Mouse (Mus musculus): ENCODE data around the gene Syt6. TPM values are rescaled to one million over a fixed set of nuclear protein-coding genes. Genes with fewer than 3 reads are reported as not detected.

Gene Syt6
- not detected for total RNA-seq (2021)

DNA sequence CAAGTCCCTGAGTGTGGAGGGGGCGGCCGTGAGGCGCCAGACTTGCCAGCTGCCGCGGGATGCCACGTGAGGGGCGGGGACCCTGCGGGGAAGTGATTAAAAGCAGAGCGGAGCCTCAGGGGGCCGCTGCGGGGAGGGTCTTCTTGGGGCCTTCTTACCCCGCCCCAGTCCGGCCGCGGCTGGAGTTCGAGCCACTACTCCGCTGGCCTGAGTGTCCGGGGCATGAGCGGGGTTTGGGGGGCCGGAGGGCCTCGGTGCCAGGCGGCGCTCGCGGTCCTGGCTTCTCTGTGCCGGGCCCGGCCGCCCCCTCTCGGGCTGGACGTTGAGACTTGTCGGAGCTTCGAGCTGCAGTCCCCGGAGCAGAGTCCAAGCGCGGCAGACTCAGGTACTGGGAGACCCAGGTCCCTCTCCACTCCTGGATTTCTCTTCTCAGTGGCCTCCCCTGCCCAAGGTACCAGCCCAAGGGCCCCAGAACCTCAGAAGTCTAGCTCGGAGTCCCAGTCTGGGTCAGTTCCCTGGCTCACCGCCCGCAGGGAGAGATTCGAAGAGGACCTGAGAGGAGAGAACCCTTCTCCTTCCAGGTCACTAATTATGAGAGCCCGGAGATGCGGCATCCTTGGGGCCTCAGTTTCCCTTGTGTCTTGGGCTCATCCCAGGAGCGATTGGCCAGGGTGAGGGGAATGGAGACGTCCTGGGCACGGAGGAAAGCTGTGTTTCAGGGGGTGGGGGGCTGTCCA, at the start of gene Syt6:
Syt6 (plus strand) TSS at position 76 of the 737 bp plus-strand sequence.
- DNase-seq (ENCODE audit: low spot score) = no peak
- intact Hi-C loops (cut with DNase I) = no loop called here

DNA sequence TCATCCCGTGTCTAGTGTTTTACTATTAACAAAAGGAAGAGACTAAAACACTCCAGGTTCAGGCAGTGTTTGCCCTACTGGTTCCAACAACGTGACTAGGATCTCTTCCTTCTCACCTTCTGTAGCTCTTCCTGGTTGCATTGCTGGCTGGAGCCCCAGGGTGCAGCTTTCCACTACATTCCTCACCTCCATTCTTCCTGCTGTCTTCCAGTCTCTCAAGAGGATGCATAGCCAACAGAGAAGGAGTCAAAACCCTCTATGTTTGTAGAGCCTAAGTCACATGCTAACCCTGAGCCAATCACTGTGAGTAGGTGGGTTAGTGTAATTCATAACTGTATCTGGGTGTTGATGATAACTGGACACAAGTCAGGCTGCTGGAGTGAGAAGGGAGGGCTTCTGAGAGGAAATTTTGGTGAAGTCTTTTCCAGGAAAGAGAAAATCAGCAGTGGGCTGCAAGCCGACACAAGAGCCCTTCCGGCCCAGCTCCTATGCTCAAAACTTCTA, 48.8 kb upstream of the Syt6 start:
- intact Hi-C loops (cut with DNase I) = no loop called here

DNA sequence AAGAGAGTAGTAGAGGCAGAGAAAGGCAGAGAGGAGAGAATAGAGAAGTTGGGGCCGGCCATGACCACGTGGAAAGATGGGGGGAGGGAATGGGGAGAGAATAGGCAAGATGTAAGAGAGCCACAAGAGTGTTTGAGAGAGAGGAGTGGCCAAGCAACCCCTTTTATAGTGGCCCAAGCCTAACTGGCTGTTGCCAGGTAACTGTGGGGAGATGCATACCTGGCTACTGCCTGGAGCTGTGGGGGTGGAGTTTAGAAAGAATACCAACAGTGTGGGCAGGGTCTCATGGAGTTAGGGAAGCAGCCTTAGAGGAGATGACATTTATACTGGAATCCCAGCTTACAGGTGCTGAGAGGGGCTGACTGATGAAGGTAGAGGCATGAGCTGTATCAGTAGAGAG, 48.2 kb upstream of the Syt6 start:
- no peak for DNase-seq (ENCODE audit: low spot score)
- intact Hi-C loops (cut with DNase I) = no loop called here

More for the DNA sequence above, 48.8 kb upstream of the Syt6 start:
- DNase-seq (ENCODE audit: low spot score) = no peak

DNA sequence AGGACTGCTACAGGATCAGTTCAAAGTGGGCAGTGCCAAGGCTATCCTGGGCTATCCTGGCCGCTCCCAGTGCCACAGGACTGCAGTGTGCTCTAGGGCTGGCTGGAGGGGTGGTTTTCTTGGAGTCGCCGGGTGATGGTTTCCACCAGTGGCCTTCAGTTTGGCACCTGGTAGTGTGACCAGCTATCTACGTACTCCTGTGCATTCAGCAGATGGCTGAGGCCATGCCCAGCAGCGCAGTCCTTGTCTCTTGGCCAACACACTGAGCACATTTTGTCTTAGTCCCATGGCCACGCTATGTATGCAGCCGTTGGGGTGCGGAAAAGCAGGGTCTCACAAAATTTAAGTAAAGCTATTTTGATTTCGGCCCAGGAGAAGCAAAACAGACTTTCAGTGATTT, 41.0 kb upstream of the Syt6 start:
- intact Hi-C loops (cut with DNase I) = no loop called here
- no peak for DNase-seq (ENCODE audit: low spot score)

DNA sequence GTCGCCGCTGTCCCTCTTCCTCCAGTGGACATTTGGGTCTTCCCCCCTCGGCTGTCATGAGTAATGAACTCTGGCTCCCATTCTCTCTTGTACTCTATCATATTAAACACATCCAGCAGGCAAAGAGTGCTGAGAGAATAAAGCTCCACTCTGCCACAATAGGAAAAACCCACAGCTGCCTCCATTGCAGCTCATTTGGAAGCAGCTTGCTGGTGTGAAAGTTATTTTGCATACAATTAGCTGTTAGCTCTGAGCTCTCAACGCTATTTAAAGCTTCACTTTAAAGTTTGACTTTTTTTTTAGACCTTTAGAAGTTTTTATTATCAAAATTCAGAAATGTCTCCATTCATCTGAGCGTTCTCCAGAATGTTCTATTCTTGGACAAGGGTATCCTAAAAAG, 39.8 kb upstream of the Syt6 start:
- DNase-seq (ENCODE audit: low spot score) = no peak
- intact Hi-C loops (cut with DNase I) = no loop called here

DNA sequence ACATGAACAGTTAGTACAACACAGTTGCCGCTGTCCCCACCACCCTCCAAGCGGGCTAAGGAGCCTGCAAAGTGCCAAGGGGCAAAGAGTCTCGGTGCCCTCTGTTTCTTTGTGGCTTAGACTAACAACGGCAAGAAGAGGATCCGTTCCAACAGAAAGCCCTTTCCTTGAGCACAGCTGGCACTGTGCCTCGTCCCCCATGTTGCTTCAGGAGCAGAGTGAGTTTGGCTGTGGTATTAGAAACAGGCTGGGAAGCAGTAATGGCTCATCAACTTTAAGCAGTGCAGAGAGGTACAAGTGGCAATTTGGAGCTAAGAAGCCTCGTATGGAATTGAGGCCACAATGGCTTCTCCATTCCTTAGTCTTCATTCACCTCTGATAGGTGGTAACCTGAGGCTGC, 35.9 kb upstream of the Syt6 start:
- intact Hi-C loops (cut with DNase I) = no loop called here
- no peak for DNase-seq (ENCODE audit: low spot score)

DNA sequence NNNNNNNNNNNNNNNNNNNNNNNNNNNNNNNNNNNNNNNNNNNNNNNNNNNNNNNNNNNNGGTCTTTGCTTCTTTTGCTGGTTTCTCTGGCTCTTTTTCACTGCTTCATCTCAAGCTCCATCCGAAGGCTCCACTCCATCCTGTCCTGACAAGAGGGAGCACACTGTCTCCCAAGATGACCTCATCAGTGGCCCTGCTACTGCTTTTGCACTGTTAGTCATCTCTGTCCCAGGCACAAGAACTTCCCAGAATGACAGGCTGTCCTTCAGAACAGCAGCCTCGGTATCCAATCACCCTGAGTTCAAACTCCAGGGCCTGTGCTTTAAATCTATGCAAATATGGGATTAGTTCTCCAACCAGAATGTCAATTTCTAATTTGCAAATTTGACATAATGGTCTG, 28.9 kb upstream of the Syt6 start:
- intact Hi-C loops (cut with DNase I) = no loop called here
- no peak for DNase-seq (ENCODE audit: low spot score)

DNA sequence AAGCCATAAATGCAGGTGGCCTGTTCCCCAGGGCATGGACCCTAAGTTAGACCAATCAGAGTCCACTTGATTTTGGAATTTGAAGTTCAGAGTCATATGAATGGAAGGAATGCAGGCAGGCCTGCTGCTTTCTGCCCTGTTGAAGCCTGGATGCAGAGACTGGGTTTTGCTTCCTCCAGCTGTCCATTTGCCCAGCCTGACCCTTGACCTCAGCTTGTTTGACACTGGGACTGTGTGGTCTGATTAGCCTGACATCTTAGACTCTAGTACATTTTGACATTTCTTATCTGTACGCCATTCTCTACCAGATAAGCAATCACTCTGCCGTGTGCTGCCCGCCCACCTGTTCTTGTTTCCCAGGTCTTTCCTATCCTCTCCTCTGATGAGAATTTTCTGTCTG, 28.4 kb upstream of the Syt6 start:
- intact Hi-C loops (cut with DNase I) = no loop called here

DNA sequence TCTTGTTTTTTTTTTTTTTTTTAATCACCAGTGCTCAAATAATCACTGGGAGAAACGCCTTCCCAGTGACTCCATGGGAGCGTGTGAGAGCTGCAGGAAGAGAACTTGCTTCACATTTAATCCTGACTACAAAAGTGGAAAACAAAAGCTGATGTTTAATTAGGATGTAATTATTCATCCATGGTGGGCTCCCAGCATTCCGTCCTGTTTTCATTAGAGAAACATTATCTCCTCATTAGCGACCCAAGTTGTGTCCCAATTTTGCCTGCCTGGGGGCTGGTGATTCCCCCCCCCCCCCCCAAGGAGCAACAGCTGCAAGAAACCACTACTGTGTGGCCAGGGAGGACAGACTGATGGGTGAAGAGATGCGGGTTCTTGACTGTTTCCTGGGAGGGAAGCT, 24.8 kb upstream of the Syt6 start:
- DNase-seq (ENCODE audit: low spot score) = no peak
- intact Hi-C loops (cut with DNase I) = no loop called here

More for the DNA sequence above, 28.4 kb upstream of the Syt6 start:
- DNase-seq (ENCODE audit: low spot score) = no peak

DNA sequence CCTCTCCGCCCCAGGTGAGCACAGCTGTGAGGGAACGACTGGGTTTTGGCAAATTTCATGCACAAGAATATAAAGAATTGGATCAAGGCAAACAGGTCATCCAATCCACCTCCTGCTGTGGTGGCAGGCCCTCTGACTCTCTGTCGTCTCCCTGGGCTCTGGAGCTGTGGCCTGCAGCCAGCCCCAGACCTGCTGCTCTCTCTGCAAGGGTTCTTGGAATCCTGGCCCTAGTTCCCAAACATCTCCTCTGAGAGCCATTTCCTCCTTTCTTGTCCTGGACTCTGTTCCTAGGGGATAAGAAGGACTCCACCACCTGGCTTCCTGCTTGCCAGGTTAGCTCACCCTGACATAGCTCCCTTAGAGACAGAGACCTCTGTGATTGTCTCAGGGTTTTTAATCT, 7.8 kb upstream of the Syt6 start:
- intact Hi-C loops (cut with DNase I) = no loop called here
- DNase-seq (ENCODE audit: low spot score) = no peak

DNA sequence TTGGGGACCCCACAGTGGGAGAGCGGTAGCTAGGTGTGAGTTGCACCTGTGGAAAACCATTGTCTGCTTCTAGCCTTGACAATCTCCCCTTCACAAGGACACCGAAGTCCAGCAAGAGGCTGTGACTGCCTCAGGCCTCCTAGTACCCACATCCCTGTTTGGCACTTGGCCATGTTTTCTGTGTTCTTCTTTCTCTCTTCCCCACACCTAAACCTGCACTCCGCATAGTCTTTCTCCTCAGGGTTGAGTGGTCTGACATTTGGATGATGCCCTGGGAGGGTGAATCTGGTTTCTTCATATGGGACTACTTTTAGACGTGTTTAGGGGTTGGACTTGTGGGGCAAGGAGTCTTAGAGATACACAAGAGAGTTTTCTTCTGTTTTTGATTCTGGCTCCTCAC, 2.5 kb upstream of the Syt6 start:
- intact Hi-C loops (cut with DNase I) = no loop called here
- DNase-seq (ENCODE audit: low spot score) = no peak

DNA sequence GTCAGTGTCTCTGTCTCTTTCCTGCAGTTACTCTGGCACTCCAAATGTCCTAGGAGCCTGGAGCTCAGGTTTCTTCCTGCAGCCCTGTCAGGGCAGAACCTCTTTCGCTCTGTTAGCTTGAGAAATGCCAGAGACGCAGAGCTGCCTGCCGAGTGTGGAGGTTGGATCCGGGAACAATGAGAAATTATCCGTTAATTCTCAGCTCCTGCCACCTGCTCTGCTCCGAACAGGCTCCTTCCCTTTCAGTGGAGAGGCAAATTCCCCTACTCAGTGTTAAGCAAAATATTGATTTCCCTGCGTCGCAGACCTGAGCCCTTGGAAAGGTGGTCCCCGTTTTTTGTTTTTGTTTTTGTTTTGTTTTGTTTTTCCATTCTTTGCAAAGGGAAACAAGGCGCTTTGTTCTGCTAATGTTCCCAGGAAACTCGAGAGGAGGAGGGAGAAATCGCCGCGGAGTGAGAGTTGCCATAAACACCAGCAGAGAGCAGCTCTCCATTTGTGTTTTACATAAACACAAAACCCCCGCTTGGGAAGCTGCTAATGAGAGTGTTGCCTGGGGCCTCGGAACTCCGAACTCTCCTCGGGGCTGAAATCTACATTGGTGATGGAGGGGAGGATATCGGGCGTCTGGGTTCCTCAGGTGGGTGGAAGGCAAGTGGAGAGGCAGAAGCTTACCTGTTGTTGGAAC, 1.8 kb upstream of the Syt6 start:
- intact Hi-C loops (cut with DNase I) = no loop called here
- no peak for DNase-seq (ENCODE audit: low spot score)

DNA sequence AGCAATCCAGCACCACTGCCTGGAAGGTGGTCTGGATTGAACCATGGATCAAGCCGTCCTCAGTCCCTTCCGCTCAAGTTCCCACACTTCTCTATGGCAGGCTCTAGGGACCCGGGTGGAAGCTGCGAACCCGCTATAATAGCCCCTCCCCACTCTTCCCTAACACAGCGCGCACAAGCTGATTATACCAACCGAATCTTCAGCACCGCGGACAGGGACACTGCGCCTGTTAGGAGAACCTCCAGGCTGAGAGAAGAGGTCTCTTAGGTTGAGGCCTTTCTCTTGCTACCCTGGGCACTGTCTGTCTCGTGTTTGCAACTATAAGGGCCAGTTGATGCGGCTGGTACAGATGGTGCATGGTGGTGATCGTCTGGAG, 1.3 kb upstream of the Syt6 start:
- DNase-seq (ENCODE audit: low spot score) = no peak
- intact Hi-C loops (cut with DNase I) = no loop called here

DNA sequence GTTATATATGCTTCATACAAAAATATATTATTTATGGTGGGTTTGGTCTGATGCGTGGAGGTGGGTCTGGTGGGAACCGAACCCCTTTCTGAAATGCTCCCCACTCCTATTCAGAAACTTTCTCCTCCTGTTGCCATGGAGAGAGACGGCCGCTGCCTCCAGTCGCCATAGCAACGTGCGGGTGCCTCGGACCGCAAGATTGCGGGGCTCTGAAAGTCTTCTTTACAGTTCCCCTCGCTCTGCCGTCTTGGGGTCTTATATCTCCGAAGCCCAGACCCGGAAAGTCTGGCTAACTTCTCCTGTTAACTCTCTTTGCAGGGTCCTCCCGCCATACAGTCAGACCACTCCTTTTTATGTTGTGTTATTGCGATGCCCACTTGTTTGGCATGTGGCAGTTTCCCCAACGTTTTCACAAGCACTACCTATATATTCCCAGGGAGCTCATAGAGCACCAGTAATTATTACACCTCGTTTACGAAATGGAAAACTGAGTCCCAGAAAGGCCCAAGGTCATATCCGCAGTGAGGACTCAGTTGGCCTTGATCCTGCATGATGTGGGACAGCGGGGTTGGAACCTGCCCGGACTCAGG, 370 bp upstream of the Syt6 start:
- no peak for DNase-seq (ENCODE audit: low spot score)
- intact Hi-C loops (cut with DNase I) = no loop called here

DNA sequence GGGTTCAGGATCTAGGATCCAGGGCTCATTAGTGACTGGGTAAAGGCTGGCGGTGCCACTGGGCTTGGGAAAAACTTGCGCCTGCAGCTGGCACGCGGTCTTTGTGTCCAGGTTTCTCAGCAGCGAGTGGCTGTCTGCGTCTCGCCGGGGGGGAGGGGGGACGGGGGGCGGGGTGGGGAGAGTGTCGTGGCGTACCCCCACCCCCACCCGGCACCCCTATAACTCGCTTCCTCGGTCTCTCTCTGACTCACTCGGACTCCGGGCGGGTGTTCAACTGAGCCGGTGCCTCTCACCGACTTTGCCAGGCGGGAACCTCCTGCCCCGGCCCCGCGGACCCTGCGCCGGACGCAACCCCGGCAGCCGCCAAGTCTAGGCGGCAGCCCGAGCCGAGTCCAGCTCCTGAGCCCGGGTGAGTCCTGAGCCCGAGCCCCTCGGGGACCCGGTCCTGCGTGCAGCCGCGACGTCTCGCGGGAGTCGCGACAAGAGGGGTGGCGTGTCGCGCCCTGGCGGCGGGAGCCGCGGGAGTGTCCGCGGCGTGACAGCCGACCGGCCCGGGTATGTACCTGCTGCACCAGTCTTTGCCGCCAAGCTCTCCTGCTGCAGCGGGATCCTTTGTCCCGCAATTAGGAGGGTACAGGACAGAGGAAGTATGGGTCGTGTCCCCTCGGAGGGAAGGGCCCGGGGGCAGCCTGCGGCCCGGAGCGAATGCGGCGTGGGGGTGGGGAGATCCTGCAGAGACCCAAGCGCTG, 1.0 kb downstream of the Syt6 start:
- intact Hi-C loops (cut with DNase I) = no loop called here
- no peak for DNase-seq (ENCODE audit: low spot score)

DNA sequence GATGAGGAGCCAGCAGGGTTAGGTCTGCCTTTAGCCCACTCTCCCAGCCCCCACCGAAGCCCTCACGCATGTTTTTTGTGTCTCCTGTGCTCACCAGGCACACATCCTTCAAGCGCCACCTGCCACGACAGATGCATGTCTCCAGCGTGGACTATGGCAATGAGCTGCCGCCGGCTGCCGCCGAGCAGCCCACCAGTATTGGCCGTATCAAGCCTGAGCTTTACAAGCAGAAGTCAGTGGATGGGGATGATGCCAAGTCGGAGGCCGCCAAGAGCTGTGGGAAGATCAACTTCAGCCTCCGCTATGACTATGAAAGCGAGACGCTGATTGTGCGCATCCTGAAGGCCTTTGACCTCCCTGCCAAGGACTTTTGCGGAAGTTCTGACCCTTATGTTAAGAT, 12.1 kb downstream of the Syt6 start:
- intact Hi-C loops (cut with DNase I) = no loop called here

DNA sequence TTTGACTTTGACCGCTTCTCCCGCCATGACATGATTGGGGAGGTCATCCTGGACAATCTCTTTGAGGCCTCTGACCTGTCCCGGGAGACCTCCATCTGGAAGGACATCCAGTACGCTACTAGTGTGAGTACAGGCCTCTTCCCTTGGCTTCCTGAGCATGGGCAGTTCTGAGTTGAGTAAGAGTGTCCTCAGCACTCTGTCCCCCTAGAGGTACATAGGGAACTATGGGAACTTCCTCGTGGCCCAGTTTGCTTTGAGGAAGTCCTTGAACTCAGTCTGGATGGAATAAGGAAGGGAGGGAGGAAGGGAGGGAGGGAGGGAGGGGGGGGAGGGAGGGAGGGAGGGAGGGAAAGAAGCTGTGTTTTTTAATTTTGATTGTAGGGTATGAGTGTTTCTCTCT, 12.6 kb downstream of the Syt6 start:
- DNase-seq (ENCODE audit: low spot score) = no peak

More for the DNA sequence above, 12.1 kb downstream of the Syt6 start:
- no peak for DNase-seq (ENCODE audit: low spot score)

DNA sequence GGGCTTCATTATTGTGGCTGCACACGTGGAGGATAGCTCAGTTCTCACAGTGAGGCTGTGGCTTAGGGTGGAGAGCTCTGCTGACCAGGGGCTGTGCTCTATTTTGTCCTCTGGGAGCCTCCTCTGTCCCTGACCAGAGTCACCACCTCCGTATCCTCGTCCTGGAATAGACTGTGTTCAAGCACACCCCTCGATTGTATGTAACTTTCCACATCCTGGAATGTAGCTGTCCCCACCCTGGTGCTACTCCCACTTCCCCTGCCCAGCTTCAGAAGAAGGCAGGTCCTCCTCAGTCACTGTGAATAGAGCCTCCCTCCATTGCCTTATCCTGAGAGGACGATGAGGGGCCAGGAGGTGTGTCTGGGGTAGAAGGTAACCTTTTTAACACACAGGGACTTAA, 14.6 kb downstream of the Syt6 start:
- intact Hi-C loops (cut with DNase I) = no loop called here
- DNase-seq (ENCODE audit: low spot score) = peak; percentile 5

More for the DNA sequence above, 12.6 kb downstream of the Syt6 start:
- intact Hi-C loops (cut with DNase I) = no loop called here

DNA sequence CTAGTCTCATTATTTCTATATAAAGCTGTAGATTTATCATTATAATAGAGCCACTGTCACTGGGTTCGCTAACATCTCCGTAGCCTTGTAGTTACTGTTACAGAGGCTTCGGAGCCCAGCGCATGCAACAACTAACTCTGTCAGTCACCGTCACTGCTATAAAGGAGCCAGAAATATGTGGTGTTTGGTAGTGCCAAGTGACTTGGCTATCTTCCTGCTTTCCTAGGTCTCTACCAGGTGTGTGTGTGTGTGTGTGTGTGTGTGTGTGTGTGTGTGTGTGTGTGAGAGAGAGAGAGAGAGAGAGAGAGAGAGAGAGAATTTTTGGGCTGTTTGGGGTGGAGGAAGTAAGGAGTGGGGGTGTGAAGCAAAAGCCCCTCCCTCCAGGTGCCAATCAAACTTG, 17.6 kb downstream of the Syt6 start:
- DNase-seq (ENCODE audit: low spot score) = no peak

DNA sequence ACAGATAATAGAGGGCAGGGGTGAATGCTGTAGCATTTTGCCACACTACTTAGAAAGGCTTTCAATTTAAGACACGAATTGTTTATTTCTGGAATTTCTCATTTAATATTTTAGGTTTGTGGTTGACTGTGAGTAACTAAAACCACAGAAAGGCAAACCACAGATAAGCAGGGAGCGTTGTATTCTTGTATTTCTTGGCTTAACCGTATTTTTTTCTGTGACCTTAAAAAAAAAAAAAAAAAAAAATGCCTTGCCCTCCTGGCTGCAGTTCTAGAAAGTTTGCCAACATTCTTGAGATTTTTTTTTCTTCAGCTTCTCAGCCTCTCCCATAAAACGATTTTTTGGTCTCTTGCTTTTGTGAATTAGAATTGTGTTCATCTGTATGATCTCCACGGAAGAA, 18.6 kb downstream of the Syt6 start:
- DNase-seq (ENCODE audit: low spot score) = no peak

More for the DNA sequence above, 17.6 kb downstream of the Syt6 start:
- intact Hi-C loops (cut with DNase I) = no loop called here

More for the DNA sequence above, 18.6 kb downstream of the Syt6 start:
- intact Hi-C loops (cut with DNase I) = no loop called here
